Mouse (Mus musculus): ENCODE data around the gene Nrxn2.

Gene Nrxn2

DNA sequence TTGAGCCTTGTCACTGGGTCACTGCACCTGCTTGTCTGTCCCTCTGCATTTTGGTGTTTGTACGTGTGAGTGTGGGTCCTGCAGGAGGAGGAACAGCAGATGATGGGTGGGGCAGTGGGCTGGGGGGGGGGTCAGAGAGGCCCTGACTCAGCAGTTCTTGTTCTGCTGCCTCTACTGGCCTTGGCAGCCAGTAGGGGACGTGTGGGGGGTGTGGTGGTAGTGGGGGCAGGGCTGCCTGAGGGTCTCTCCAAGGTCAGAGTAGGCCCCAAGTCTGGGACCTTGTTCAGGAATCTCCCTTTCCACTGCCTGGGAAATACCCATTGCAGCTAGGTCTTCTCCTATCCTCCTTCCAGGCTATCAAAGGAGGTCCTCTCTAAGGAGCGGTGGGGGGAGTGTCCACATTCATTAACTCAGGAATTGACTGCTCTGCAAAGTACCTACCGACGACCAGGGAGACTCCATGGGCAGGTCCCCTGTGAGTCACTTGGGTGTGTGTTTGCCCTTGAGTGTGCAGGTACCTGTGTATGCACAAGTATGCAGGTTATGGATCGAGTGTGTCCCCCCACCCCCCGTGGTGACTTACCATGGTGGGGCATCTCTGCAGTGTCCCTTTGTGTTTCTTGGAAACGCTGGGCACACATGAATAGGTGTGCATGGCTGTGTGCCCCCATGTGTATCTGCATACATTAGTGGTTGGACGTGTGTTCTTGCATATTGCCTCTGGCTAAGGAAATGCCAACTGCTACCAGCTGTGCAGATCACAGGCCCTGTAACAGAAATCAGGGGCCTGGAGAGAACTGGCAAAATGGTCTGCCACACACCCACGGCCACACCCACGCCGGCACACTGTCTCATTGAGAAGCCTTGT lies 1.4 kb upstream of the Nrxn2 start:
- DNase-seq (ENCODE audit: low spot score), result no peak

DNA sequence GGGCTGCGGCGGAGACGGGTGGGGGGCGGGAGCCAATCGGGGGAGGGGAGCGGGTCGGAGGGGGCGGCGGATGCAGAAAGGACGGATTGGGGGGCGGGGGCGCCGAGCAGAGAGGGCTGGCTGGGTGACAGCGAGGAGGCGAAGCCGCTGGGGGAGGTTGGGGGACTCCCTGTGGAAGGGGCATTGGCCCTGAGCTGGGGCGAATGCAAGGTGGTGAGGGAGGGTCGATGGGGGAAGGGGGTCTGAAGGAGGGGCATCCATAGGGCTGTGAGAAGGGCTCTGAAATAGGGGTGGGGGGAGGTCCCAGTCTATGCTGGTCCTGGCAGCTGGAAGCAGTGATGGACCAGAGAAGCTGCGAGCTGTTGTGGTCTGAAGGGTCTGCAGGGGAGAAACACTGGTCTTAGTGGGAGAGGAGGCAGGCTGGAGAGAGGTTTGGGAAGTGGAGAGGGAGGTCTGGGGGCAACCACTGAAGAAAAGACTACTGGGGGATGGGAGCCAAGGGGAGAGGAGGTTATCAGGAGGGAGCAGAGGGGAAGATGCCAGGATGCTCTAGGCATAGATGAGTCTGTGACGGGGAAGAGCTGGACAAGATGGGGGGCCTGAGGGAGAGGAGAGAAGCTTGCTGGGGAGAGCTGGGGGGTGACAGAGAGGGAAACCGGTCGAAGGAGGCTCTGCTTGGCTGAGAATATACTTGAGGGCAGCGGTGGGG lies 607 bp downstream of the Nrxn2 start:
- DNase-seq (ENCODE audit: low spot score), result no peak

DNA sequence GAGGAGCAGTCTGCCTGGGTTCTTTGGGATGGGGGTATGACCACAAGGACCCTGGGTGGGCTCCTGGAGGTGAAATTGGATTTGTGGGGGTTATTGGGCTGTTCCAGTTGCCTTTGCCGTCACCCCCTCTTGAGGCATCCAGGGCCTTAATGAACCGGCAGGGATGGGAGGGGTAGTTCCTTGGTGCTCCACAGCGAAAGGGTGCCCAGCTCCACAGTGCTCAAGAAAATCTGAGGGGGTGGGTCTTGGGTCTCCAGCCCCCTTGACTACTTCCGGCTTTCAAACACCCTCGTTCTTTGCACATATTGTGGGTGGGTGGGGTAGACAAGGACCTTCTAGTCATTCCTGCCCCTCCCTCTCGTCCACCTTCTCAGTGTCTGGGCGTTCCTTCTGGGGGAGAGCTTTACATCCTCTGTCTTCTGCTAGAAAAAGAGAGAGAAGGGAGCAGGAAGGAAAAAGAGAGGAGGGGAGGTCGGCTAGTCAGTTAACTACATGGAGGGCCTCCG lies 1.3 kb downstream of the Nrxn2 start:
- no peak for DNase-seq (ENCODE audit: low spot score)

DNA sequence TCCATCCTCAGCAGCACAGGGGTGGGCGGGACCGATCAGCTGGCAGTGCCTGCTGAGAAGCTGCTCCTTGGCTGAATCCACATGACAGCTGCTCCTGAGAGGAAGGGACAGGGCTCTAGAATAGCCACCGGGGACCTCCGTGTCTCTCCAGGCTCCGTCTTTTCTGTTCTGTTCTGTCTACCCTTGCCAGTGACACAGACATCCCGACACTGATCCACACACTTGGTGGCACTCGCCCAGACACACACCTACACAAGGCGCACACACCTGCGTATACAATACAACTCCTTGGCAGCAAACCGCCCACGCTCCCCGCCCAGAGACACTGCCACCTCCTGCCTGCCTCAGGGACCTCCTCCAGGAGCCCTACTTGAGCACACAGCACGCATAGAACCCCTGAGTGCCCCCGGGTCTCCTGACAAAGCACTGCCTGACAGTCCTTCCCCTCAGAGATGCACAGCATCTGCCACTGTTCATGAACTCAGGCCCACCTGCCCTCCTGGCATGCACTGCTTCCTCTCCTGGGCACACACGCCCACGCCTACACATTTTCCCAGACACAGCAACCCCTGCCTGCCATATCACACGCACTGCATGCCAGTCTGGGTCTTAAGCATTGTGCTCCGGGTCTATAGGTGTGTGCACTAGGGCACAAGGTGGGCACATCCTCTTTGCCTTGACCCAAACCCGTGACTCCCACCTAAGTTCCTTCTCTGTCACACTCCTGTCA lies 2.1 kb downstream of the Nrxn2 start:
- DNase-seq (ENCODE audit: low spot score), result no peak

DNA sequence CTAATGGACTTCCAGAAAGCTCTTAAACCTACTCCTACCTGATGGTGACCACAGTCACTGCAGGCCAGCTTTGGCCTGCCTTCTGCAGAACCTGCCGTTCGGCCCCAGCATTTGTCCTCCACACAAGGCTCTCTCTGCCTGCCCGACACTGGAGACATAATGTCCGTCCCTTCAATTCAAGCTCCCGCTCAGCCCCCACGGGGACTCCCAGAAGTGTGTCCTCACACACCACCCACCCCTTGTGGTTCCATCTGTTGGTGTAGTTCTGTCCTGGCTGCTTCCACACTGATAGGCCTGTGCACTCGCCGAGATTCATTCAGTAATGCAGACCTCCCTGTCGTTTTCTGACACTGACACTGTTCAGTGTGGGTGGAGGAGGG lies 2.7 kb downstream of the Nrxn2 start:
- DNase-seq (ENCODE audit: low spot score), result no peak

DNA sequence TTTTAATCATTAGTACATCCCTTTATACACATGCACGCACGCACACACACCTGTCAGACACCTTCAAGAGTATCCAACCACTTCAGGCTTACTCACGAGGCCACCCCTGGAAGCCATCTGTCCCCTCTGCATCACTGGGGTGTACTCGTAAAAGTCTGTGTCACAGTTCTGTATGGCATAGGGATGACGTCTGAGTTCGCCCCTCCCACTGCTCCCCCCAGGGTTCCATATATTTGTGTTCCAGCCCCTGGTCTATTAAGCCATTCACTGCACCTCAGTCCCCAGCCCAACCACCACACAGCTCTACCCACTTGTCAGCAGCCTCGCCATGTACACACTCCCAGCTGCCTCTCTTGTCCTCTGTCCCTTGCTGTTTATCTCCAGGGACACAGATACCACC lies 3.5 kb downstream of the Nrxn2 start:
- no peak for DNase-seq (ENCODE audit: low spot score)

DNA sequence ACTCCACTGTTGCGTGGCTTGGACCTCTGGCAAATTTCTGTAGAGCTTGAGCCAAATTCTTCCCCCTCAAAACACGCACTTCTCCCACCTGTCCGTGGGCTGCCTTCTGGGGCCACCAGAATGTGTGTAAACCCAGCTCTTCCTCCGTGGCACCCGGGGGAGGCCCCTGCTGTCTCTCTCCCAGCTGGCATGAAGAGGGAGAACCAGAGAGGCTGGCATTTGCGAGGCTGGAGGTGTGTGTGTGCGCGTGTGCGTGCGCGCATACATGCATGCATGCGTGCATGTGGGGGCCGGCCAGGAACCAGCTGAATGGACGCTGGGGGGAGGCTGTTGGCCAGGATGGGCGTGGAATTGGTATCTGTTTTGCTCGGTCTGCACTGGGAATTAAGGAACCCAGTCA lies 4.7 kb downstream of the Nrxn2 start:
- DNase-seq (ENCODE audit: low spot score), result no peak

DNA sequence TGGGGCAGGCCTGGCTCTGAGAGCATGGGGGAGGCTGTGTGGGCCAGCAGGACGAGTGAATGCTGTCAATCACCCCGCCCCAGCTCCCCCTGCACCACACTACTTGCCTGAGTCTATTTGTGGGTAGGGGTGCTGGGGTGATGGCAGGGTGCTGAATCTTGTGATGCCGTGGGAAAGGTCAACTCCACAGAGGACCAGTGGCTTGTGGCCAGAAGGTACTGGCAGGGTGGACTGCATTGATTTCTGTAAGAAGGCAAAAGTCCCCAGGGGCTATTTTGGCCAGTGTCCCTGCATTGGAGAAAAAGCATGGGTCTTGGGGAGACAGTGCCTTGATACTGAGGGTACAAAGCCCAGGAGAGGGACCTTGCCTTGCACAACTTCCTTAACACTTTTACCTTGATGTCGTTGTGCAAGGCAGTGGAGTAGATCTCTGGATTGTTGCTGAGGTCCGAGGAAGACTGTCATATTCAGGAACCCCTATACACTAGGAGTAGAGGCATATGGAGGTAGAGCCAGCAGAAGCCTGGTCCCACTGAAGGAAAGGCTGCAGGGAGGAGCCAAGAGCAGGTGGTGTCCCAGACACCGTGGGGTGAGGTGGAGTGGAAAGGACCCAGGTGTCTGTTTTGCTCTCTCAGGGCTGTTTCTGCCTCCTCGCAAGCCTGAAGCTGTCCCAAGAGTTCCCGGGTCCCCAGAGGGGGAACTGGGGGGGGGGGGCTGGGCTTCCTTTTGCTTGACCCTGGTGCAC lies 5.8 kb downstream of the Nrxn2 start:
- no peak for DNase-seq (ENCODE audit: low spot score)

DNA sequence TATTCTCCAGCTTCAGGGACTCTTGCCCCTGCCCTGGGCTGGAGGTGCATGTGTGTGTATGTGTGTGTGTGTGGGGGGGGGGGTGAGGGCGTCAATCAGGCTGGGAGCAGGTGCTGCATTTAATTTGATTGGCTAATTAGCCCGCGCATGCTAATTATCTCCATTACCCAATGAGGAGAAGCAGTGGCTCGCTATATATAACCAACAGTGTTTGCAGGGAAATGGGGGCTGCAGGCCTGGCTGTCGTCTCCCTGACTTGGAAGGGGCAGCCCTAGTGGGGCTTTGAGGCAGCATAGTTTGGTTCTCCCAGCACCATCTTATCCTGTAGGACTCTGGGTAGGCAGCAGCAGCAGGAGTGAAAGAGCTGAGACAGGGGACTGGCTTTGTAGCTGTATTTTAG lies 7.1 kb downstream of the Nrxn2 start:
- DNase-seq (ENCODE audit: low spot score), result no peak

DNA sequence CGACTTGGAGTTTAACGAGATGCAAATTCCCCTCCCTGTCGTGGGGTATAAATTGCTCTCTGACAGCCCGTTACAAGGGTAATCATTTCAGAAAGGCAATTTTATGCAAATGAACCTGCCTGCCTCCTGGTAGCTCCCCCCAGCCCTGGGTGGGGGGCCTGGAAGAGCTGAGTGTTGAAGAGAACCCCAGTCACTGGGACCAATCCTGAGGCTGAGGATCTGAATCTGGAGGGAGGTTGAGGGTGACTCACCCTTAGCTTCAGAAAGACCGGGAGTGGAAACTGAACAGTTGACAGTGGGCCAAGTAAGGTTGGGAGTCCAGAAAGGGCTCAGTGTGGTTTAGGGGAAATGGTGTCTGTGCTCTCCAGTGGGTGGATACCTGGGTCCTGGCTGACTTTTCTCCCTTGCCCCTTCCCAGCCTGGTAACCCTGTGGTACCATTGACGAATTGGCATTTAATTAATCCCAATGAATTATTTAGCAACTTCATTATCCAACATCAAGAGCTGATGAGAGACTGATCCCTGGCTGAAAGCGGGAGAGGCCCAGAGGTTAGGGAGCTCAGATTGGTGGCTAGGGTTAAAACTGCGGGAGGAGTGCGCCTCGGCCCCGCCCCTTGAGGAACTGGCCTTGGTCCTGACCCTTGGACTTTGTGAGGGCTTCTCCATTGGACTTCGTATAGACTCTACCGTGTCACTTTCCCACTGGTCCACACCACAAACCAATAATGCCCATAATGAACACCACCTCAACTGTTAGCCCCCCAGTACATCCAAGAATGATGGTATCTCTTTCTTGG lies 8.4 kb downstream of the Nrxn2 start:
- no peak for DNase-seq (ENCODE audit: low spot score)

DNA sequence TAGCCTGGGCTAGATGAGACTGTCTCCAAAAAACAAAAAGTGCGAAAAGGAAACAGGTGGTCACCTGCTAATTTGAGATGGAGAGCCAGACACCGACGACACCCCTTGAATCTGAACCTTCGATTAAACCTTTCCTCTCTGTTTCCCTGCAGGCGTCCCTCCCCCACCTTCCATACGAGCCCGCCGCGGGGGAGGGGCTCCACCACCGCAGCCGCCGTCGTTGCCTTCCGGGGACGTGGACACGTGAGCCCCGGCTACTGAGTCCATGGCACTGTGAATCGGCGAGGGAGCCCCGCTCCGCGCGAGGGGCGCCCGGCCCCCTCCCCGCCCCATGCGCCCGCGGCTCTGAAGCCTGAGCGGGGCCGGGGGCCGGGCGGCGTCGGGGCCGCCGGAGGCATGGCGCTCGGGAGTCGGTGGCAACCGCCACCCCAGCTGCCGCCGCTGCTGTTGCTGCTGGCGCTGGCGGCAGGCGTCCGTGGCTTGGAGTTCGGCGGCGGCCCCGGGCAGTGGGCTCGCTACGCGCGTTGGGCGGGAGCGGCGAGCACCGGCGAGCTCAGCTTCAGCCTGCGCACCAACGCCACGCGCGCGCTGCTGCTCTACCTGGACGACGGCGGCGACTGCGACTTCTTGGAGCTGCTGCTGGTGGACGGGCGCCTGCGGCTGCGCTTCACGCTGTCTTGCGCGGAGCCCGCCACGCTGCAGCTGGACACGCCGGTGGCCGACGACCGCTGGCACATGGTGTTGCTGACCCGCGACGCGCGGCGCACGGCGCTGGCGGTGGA lies 9.3 kb downstream of the Nrxn2 start:
- DNase-seq (ENCODE audit: low spot score), result no peak

DNA sequence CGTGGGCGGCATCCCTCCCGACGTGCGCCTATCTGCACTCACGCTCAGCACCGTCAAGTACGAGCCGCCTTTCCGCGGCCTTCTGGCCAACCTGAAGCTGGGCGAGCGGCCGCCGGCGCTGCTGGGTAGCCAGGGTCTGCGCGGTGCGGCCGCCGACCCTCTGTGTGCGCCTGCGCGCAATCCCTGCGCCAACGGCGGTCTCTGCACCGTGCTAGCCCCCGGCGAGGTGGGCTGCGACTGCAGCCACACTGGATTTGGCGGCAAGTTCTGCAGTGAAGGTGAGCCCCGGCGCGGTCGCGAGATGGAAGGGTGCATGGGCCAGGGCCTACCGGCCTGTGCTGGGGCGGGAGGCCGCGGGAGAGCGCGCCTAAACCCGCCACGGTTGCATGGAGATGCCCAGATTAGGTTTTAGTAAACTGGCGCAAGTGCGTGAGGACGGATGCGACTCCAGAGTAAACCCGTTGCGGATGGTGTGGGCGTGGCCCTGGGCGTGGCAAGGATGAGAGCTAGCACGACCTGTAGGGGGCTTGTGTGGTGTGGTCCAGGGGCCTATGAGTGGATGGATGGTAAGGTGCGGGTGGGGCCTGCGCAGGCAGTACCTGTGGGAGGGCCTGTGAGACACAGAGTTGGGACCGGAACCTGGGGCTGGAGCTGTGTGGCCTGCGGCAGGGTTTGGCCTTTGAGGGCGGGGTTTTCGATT lies 10.1 kb downstream of the Nrxn2 start:
- DNase-seq (ENCODE audit: low spot score), result peak; percentile 59

DNA sequence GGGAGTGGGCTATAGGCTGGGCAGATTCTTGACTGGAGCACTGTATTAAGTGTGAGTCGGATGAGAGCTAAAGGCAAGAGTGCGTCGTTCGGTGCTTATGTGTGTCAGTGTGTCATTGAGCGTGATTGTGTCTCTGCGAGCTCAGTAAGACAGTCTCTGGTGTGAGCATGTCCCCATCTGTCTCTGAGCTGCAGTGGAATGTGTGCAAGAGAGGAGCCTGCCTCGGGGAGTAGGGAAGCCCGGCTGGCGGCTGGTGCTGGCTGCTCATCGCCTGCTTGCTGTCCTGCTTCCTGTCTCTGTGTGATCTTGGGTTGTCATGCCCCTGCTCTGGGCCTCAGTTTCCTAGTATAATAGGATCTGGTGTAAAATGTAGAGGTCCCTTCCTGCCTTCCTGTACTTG lies 24.5 kb downstream of the Nrxn2 start:
- no peak for DNase-seq (ENCODE audit: low spot score)

DNA sequence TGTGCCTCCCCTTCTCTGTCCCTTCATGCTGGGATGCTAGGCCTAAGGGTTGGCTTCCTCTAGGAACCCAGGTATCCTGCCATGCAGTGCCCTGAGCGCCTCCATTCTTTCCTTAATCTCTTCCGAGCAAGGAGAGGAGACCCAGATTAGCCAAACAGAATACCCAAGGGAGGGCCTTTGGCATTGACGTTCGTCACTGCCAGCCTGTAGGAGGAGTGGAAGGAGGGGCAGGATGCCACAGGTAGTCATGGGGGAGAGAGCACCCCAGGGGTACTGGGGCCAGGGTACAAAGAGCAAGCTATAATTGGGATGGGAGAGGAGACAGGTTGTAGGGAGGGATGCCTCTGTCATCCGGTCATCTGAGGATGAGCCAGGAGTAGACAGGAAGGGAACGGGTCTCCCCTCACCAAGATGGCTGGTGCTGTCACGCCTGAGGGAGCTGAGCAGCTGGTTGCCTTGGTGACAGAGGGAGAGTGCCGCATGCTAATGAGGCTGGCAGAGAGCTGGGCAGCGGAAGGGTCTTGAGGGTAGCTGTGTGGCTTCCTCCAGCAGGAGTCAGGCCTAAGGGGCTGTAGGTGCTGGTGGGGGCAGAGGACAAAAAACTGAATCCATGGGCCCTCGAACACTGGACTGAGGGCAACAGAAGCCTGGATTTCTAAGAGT lies 27.4 kb downstream of the Nrxn2 start:
- no peak for DNase-seq (ENCODE audit: low spot score)

DNA sequence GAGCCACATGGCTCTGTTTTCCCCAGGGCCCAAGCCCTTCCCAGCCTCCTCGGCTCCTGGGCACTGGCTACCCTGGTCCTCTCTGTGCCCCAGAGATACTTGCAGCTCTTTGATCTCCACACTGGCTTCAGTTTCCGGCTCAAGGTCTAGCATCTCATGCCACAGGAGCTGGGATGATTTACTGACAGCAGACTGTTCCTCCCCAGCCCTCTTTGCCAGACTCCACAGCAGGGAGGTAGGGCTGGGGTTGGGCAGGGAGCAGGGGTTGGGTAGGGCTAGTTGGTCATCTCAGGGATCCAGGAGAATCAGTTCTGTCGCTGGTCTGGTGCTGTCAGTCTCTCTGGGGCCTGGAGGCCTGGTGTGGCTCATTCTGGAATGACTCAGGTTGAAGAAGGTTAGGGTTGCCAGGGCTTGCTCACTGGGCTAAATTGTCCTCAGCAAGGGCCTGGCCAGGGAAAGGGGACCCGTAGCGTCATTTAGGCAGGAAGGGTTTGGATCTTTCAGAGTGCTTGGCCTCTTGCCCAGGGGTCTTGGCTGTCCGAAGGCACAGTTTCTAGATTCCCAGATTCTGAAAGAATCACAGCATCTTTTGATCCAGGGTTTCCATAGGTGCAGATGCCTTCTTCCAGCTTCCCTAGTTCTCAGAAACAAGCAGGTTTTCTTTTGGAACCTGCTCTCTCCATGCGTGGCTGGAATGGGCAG lies 28.4 kb downstream of the Nrxn2 start:
- DNase-seq (ENCODE audit: low spot score), result no peak

DNA sequence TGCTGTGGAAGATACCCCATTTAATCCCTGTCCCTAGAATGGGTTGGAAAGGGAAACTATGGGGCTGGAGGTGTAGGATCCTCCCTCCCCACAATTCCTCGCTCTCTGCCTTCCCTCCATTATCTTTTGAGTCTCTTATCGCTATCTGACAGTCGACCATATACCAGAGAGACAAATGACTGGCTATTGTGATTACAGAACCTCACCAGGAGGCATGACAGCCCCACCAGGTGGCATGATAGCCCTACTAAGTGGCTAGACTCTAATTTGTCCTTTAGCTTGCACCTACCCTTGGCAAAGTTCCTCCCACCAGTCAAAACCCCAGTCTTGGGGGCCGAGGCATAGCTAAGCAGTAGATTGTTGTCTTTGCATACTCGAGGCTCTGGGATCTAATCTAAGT lies 30.2 kb downstream of the Nrxn2 start:
- DNase-seq (ENCODE audit: low spot score), result no peak

DNA sequence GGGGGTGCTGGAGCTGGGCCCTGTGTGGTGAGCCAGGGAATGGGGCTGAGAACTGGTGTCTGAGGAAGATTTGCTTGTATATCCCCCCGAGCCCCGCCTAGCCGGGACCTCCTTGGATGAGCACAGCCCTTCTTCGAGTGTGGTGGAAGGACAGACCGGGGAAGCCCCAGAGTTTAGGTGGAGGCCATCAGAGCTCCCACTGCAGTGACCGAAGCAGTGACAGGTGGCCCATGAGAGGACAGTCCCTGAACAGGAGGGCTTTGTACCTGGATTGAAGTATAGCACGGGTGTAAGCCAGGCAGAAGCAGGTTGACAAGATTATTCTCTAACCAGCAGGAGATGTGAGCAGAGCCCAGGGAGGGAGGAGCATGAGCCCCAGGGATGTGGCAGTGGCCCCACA lies 31.3 kb downstream of the Nrxn2 start:
- no peak for DNase-seq (ENCODE audit: low spot score)

DNA sequence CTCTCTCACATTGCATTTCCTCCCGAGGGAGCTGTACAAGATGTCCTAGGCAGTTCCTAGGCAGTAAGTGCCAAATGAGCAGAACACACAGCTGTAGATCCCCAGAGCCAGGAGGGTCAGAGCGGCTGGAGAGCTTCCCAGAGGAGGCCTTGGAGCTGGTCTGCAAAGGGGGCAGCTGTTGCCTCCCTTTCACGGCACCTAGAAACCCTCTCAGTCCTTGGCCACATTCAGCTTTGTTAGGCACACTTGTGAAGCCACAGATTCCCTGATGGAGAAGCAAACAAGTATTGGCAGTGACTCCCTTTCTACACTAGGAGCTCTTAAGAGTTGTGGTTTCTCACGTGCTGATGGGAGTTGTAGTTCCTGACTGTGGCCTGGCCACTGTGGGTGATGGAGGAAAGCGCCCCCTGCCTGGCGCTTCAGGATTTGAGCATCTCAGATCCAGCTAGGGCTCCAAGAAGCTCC lies 33.5 kb downstream of the Nrxn2 start:
- DNase-seq (ENCODE audit: low spot score), result peak; percentile 75

Data from testis, postnatal 14 days (tissue).